9 mouse cellular contexts compared by ENCODE assay signal in the genomic region with DNA sequence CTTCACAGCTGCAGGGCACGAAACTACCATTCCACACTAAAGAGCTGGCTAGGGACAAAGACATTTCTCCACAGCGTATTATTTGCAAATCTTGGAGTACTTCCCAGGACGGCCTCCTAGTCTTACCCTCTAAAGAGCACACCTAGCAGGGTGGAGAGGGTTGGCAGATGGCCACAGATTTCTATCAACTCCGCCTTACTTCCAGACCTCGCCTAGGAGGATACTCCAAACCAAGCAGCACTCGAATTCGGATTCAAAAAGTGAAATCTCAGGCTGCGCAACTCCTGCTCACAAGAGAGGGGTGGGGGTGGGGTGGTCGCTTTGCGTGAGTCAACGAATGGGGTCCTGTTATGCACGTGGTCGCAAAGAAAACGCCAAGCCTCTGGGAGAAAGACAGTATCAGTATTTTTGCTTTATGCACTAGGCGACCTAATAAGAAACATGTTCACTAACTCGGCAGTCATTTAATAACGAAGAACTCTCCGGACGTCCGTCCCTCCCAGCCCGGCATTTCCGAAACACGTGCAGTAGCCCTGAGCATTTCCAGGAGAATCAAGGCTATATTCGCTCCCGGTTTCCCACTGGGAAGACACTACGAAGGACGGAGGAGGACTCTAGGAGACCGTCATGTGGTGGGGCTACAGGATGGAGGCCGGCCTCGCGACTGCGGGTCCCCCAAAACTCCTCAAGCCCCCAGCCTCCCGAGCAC. TPM values are rescaled to one million over a fixed set of nuclear protein-coding genes. Genes with fewer than 3 reads are reported as not detected.
A peak's percentile ranks its signal among the peaks of the same experiment; 100 is the strongest.
DNase-seq lines count a peak whose midpoint lies in the region; ATAC-seq lines count a peak whose summit lies in the region.
"Had no signal": no experiment of that assay in that cellular context is flagged by ENCODE, and none has a peak within 500 bp of the region (broad histone marks: within the 10 kb centered on the region; RNA-seq: fewer than 3 reads in every experiment).

No protein-coding gene starts in this region.

- peaks cover 11% of the 10 kb centered on the region for H3K4me1 ChIP-seq in embryonic facial prominence, embryonic 13.5 days
- H3K4me1 ChIP-seq in heart, embryonic 16.5 days (ENCODE audit: control insufficient read depth, insufficient read depth, low read length), result peaks cover 4% of the 10 kb centered on the region

- H3K27ac ChIP-seq in embryonic facial prominence, embryonic 13.5 days, result peak overlapping the region; percentile 97
- H3K27ac ChIP-seq in heart, embryonic 16.5 days (ENCODE audit: low read length), result peak overlapping the region; percentile 87

- H3K27me3 ChIP-seq in embryonic facial prominence, embryonic 13.5 days, result no peaks in the 10 kb centered on the region
- H3K27me3 ChIP-seq in heart, embryonic 16.5 days (ENCODE audit: control insufficient read depth, insufficient read depth, low read length), result no peaks in the 10 kb centered on the region

- DNase-seq in left cerebral cortex, postnatal 14 days (ENCODE audit: low spot score in 2 of 2), result peak; percentile 31
- DNase-seq in left cerebral cortex, postnatal 36 days (ENCODE audit: low spot score in 2 of 2), result no peak
- DNase-seq in Muller cell, postnatal 12 days (ENCODE audit: inconsistent ontology term), result peak; percentile 66
- DNase-seq in kidney, postnatal 36 days, result peak; percentile 68 to 71
- DNase-seq in spleen, postnatal 36 days (ENCODE audit: low spot score in 2 of 2), result no peak

- peak overlapping the region; percentile 84 for H3K4me3 ChIP-seq in embryonic facial prominence, embryonic 13.5 days
- H3K4me3 ChIP-seq in heart, embryonic 16.5 days (ENCODE audit: low read length), result peak overlapping the region; percentile 77

- peak overlapping the region; percentile 73 for H3K4me2 ChIP-seq in embryonic facial prominence, embryonic 13.5 days
- peak overlapping the region; percentile 84 for H3K4me2 ChIP-seq in heart, embryonic 16.5 days (ENCODE audit: low read depth, low read length)

- intact Hi-C loops in left cerebral cortex, postnatal 14 days (cut with DNase I), result no loop called here
- intact Hi-C loops in left cerebral cortex, postnatal 36 days (cut with DNase I), result no loop called here

- H3K9ac ChIP-seq in embryonic facial prominence, embryonic 13.5 days, result peak overlapping the region; percentile 94
- H3K9ac ChIP-seq in heart, embryonic 16.5 days (ENCODE audit: low read length), result peak overlapping the region; percentile 87

- H3K9me3 ChIP-seq in embryonic facial prominence, embryonic 13.5 days, result no peaks in the 10 kb centered on the region
- no peaks in the 10 kb centered on the region for H3K9me3 ChIP-seq in heart, embryonic 16.5 days (replicated peaks; ENCODE audit: control insufficient read depth, low read length)

- 2% methylated on average over 33 of the region's 33 CpGs for WGBS in embryonic facial prominence, embryonic 13.5 days
- 2% methylated on average over 33 of the region's 33 CpGs for WGBS in heart, embryonic 16.5 days

- ATAC-seq in embryonic facial prominence, embryonic 13.5 days (ENCODE audit: insufficient number of reproducible peaks, insufficient read depth, low FRiP score, low TSS enrichment, low read depth), result peak; percentile 8; the same call in 1 of the 2 replicates
- ATAC-seq in heart, embryonic 16.5 days (replicated peaks; ENCODE audit: extremely low read depth, insufficient read depth, low FRiP score), result peak; percentile 12
- ATAC-seq in megakaryocyte progenitor cell, adult 5-6 weeks (replicated peaks; ENCODE audit: poor library complexity), result peak; percentile 6; the same call in 1 of the 2 replicates

- H3K36me3 ChIP-seq in embryonic facial prominence, embryonic 13.5 days, result peaks cover 45% of the 10 kb centered on the region
- peaks cover 12% of the 10 kb centered on the region for H3K36me3 ChIP-seq in heart, embryonic 16.5 days (ENCODE audit: control insufficient read depth, insufficient read depth)

RNA-seq across cellular contexts. Expression of gene Dbil5, which starts 0.6 kb away (rescaled TPM):
- total RNA-seq in left cerebral cortex, postnatal 14 days (2021), result under 1 TPM; 0.85 to 0.90 TPM
- total RNA-seq in left cerebral cortex, postnatal 36 days (2021), result 1 to 10 TPM; 1.0 to 1.3 TPM
- polyA plus RNA-seq in embryonic facial prominence, embryonic 13.5 days (2015; fragmentation: Nextera tagmentation; extraction: Ambion mirVana), result 0.65 TPM in 1 of 2 replicates, not detected in the other
- 0.53 and 1.8 TPM in 2 replicates for polyA plus RNA-seq in heart, embryonic 16.5 days (2015; fragmentation: Nextera tagmentation; extraction: Ambion mirVana)
- not detected in 2 replicates for total RNA-seq in megakaryocyte progenitor cell, adult 5-6 weeks (2015)
- 0.78 TPM in 1 of 2 replicates, not detected in the other for total RNA-seq in megakaryocyte progenitor cell, adult 5-6 weeks (2017)
- total RNA-seq: common myeloid progenitor, adult 5-6 weeks had no signal

RNA-seq across cellular contexts. Expression of gene Gemin4, which starts 0.6 kb away (rescaled TPM):
- total RNA-seq in left cerebral cortex, postnatal 14 days (2021), result 1 to 10 TPM; 5.7 to 8.3 TPM
- 1 to 10 TPM; 7.7 to 9.6 TPM for total RNA-seq in left cerebral cortex, postnatal 36 days (2021)
- 27.3 and 33.8 TPM in 2 replicates for polyA plus RNA-seq in embryonic facial prominence, embryonic 13.5 days (2015; fragmentation: Nextera tagmentation; extraction: Ambion mirVana)
- 20.1 and 21.7 TPM in 2 replicates for polyA plus RNA-seq in heart, embryonic 16.5 days (2015; fragmentation: Nextera tagmentation; extraction: Ambion mirVana)
- total RNA-seq in megakaryocyte progenitor cell, adult 5-6 weeks (2015), result 12.3 and 23.4 TPM in 2 replicates
- 17.4 and 19.5 TPM in 2 replicates for total RNA-seq in megakaryocyte progenitor cell, adult 5-6 weeks (2017)

RNA-seq across cellular contexts. Expression of gene Mrm3, which starts 26.7 kb away (rescaled TPM):
- 10 to 100 TPM; 15.0 to 15.1 TPM for total RNA-seq in left cerebral cortex, postnatal 14 days (2021)
- 10 to 100 TPM; 17.3 to 17.8 TPM for total RNA-seq in left cerebral cortex, postnatal 36 days (2021)
- 24.9 and 25.2 TPM in 2 replicates for polyA plus RNA-seq in embryonic facial prominence, embryonic 13.5 days (2015; fragmentation: Nextera tagmentation; extraction: Ambion mirVana)
- 29.1 and 31.7 TPM in 2 replicates for polyA plus RNA-seq in heart, embryonic 16.5 days (2015; fragmentation: Nextera tagmentation; extraction: Ambion mirVana)
- total RNA-seq in megakaryocyte progenitor cell, adult 5-6 weeks (2015), result 16.3 and 21.1 TPM in 2 replicates
- 28.7 and 36.5 TPM in 2 replicates for total RNA-seq in megakaryocyte progenitor cell, adult 5-6 weeks (2017)

RNA-seq across cellular contexts. Expression of gene Glod4, which starts 26.7 kb away (rescaled TPM):
- 10 to 100 TPM; 44.5 to 46.3 TPM for total RNA-seq in left cerebral cortex, postnatal 14 days (2021)
- total RNA-seq in left cerebral cortex, postnatal 36 days (2021), result 10 to 100 TPM; 47.7 to 58.2 TPM
- 126 and 138 TPM in 2 replicates for polyA plus RNA-seq in embryonic facial prominence, embryonic 13.5 days (2015; fragmentation: Nextera tagmentation; extraction: Ambion mirVana)
- polyA plus RNA-seq in heart, embryonic 16.5 days (2015; fragmentation: Nextera tagmentation; extraction: Ambion mirVana), result 115 and 122 TPM in 2 replicates
- total RNA-seq in megakaryocyte progenitor cell, adult 5-6 weeks (2015), result 83.9 and 84.1 TPM in 2 replicates
- 156 and 273 TPM in 2 replicates for total RNA-seq in megakaryocyte progenitor cell, adult 5-6 weeks (2017)

RNA-seq across cellular contexts. Expression of gene Fam57a, which starts 37.4 kb away (rescaled TPM):
- 10 to 100 TPM; 17.4 to 17.6 TPM for total RNA-seq in left cerebral cortex, postnatal 14 days (2021)
- total RNA-seq in left cerebral cortex, postnatal 36 days (2021), result 10 to 100 TPM; 15.7 to 18.4 TPM
- 20.7 and 20.8 TPM in 2 replicates for polyA plus RNA-seq in embryonic facial prominence, embryonic 13.5 days (2015; fragmentation: Nextera tagmentation; extraction: Ambion mirVana)
- polyA plus RNA-seq in heart, embryonic 16.5 days (2015; fragmentation: Nextera tagmentation; extraction: Ambion mirVana), result 22.3 and 24.0 TPM in 2 replicates
- total RNA-seq in megakaryocyte progenitor cell, adult 5-6 weeks (2015), result 3.3 and 3.5 TPM in 2 replicates
- total RNA-seq in megakaryocyte progenitor cell, adult 5-6 weeks (2017), result 2.2 and 4.1 TPM in 2 replicates

Comparison
In these comparisons a context has a peak if more than half of its experiments do, and no peak if none do; other contexts are left out.
1. DNase-seq: peak in left cerebral cortex, postnatal 14 days (2 of 2), Muller cell, postnatal 12 days (single experiment) and kidney, postnatal 36 days (2 of 2); none in left cerebral cortex, postnatal 36 days (0 of 2) and spleen, postnatal 36 days (0 of 2).
2. Peak in every context shown above with its lines, with median percentiles within 50 percentile points of each other: ATAC-seq.